Mouse (Mus musculus): ENCODE data around the gene Large1. TPM values are rescaled to one million over a fixed set of nuclear protein-coding genes. Genes with fewer than 3 reads are reported as not detected.
"Not testable (repeated sequence)": the region's sequence is repeated elsewhere in the genome, so short reads cannot be mapped to it uniquely, and the experiment has no call there.

Gene Large1
- polyA plus RNA-seq (2014; fragmentation: Nextera tagmentation; extraction: Ambion mirVana), result 10.0 and 10.9 TPM in 2 replicates

GRCm38 (mm10) chr8:73353108-73353793 is at the start of gene Large1:
TSS of gene Large1 (minus strand) at chr8:73353540.
- peaks cover 3 to 20% of the 10 kb centered on the region in 2 experiments; a peak in 3 of 4 replicates for H3K4me1 ChIP-seq (ENCODE audit: control insufficient read depth in 2 of 2, insufficient read depth in 2 of 2, low read length in 2 of 2)
- 0 out of 2 replicates have a peak, but pooled peaks cover 3% of the 10 kb centered on the region for H3K27me3 ChIP-seq (ENCODE audit: control insufficient read depth, insufficient read depth, low read length)
- peak within 1 kb of the TSS; percentile 87 for H3K9ac ChIP-seq (ENCODE audit: low read length)
- H3K27ac ChIP-seq (replicated peaks in 1 of 2; ENCODE audit: control insufficient read depth in 1 of 2, insufficient read depth in 1 of 2, low read depth in 2 of 2, low read length in 2 of 2), result peak within 1 kb of the TSS; percentile 92 to 93
- H3K4me2 ChIP-seq (ENCODE audit: low read length), result peak within 1 kb of the TSS; percentile 88
- WGBS, result under 1% methylated on average over 74 of the region's 84 CpGs
- H3K9me3 ChIP-seq (ENCODE audit: control insufficient read depth, low read length), result no peaks in the 10 kb centered on the region
- H3K4me3 ChIP-seq (ENCODE audit: control insufficient read depth in 1 of 2, insufficient read depth in 1 of 2, low read depth in 1 of 2, low read length in 2 of 2), result peak within 1 kb of the TSS; percentile 72 to 98
- no peaks in the 10 kb centered on the region for H3K36me3 ChIP-seq (ENCODE audit: control insufficient read depth, insufficient read depth, low read length)
- ATAC-seq (ENCODE audit: insufficient number of reproducible peaks, insufficient read depth, low FRiP score, low read depth), result peak; percentile 100

- Histone ChIP-seq H3K27me3 (ENCODE audit: control insufficient read depth, insufficient read depth, low read length) (no peaks in the 10 kb centered on the region), H3K36me3 (ENCODE audit: control insufficient read depth, insufficient read depth, low read length) (no peaks in the 10 kb centered on the region), H3K4me1 (ENCODE audit: control insufficient read depth in 2 of 2, insufficient read depth in 2 of 2, low read length in 2 of 2) (no peaks in the 10 kb centered on the region), H3K9ac (ENCODE audit: low read length) (no peak overlapping the region), H3K4me2 (ENCODE audit: low read length) (no peak overlapping the region), H3K27ac (replicated peaks in 1 of 2; ENCODE audit: control insufficient read depth in 1 of 2, insufficient read depth in 1 of 2, low read depth in 2 of 2, low read length in 2 of 2) (no peak overlapping the region), H3K4me3 (ENCODE audit: control insufficient read depth in 1 of 2, insufficient read depth in 1 of 2, low read depth in 1 of 2, low read length in 2 of 2) (no peak overlapping the region), H3K9me3 (ENCODE audit: control insufficient read depth, low read length) (no peaks in the 10 kb centered on the region)
- WGBS, result 29% methylated on average over 1 of the region's 1 CpGs
- no peak for ATAC-seq (ENCODE audit: insufficient number of reproducible peaks, insufficient read depth, low FRiP score, low read depth)
These were observed 47.0 kb upstream of the Large1 start for GRCm38 (mm10) chr8:73400343-73400742.

- 80% methylated on average over 6 of the region's 6 CpGs for WGBS
- not testable (repeated sequence) for H3K27ac ChIP-seq (replicated peaks in 1 of 2; ENCODE audit: control insufficient read depth in 1 of 2, insufficient read depth in 1 of 2, low read depth in 2 of 2, low read length in 2 of 2); H3K4me3 ChIP-seq (ENCODE audit: control insufficient read depth in 1 of 2, insufficient read depth in 1 of 2, low read depth in 1 of 2, low read length in 2 of 2); ATAC-seq (ENCODE audit: insufficient number of reproducible peaks, insufficient read depth, low FRiP score, low read depth); H3K36me3 ChIP-seq (ENCODE audit: control insufficient read depth, insufficient read depth, low read length); H3K9ac ChIP-seq (ENCODE audit: low read length); H3K27me3 ChIP-seq (ENCODE audit: control insufficient read depth, insufficient read depth, low read length); H3K4me1 ChIP-seq (ENCODE audit: control insufficient read depth in 2 of 2, insufficient read depth in 2 of 2, low read length in 2 of 2); H3K4me2 ChIP-seq (ENCODE audit: low read length); H3K9me3 ChIP-seq (ENCODE audit: control insufficient read depth, low read length)
These were observed 19.7 kb upstream of the Large1 start for GRCm38 (mm10) chr8:73373001-73373400.

- 19% methylated on average over 2 of the region's 2 CpGs for WGBS
- Histone ChIP-seq H3K36me3 (ENCODE audit: control insufficient read depth, insufficient read depth, low read length) (no peaks in the 10 kb centered on the region), H3K4me1 (ENCODE audit: control insufficient read depth in 2 of 2, insufficient read depth in 2 of 2, low read length in 2 of 2) (peaks cover 3 to 16% of the 10 kb centered on the region in 2 experiments; a peak in 3 of 4 replicates)
These were observed 2.6 kb upstream of the Large1 start for GRCm38 (mm10) chr8:73355979-73356378.

GRCm38 (mm10) chr8:73354201-73354881 is 1.0 kb upstream of the Large1 start:
- no peaks in the 10 kb centered on the region for H3K36me3 ChIP-seq (ENCODE audit: control insufficient read depth, insufficient read depth, low read length)
- 0 out of 2 replicates have a peak, but pooled peaks cover 3% of the 10 kb centered on the region for H3K27me3 ChIP-seq (ENCODE audit: control insufficient read depth, insufficient read depth, low read length)
- H3K4me1 ChIP-seq (ENCODE audit: control insufficient read depth in 2 of 2, insufficient read depth in 2 of 2, low read length in 2 of 2), result peaks cover 3 to 20% of the 10 kb centered on the region in 2 experiments; a peak in 3 of 4 replicates
- peak overlapping the region; percentile 75 for H3K9ac ChIP-seq (ENCODE audit: low read length)
- peak overlapping the region; percentile 69 to 81; a peak in 3 of 4 replicates for H3K27ac ChIP-seq (replicated peaks in 1 of 2; ENCODE audit: control insufficient read depth in 1 of 2, insufficient read depth in 1 of 2, low read depth in 2 of 2, low read length in 2 of 2)
- no peaks in the 10 kb centered on the region for H3K9me3 ChIP-seq (ENCODE audit: control insufficient read depth, low read length)
- H3K4me2 ChIP-seq (ENCODE audit: low read length), result peak overlapping the region; percentile 88
- no peak for ATAC-seq (ENCODE audit: insufficient number of reproducible peaks, insufficient read depth, low FRiP score, low read depth)
- under 1% methylated on average over 25 of the region's 25 CpGs for WGBS
- peak overlapping the region; percentile 72 to 80 for H3K4me3 ChIP-seq (ENCODE audit: control insufficient read depth in 1 of 2, insufficient read depth in 1 of 2, low read depth in 1 of 2, low read length in 2 of 2)

More at GRCm38 (mm10) chr8:73355979-73356378, 2.6 kb upstream of the Large1 start:
- 0 out of 2 replicates have a peak, but pooled peaks cover 3% of the 10 kb centered on the region for H3K27me3 ChIP-seq (ENCODE audit: control insufficient read depth, insufficient read depth, low read length)
- H3K9me3 ChIP-seq (ENCODE audit: control insufficient read depth, low read length), result no peaks in the 10 kb centered on the region
- no peak overlapping the region for H3K4me2 ChIP-seq (ENCODE audit: low read length)
- no peak for ATAC-seq (ENCODE audit: insufficient number of reproducible peaks, insufficient read depth, low FRiP score, low read depth)
- no peak overlapping the region for H3K9ac ChIP-seq (ENCODE audit: low read length)
- H3K27ac ChIP-seq (replicated peaks in 1 of 2; ENCODE audit: control insufficient read depth in 1 of 2, insufficient read depth in 1 of 2, low read depth in 2 of 2, low read length in 2 of 2), result no peak overlapping the region
- no peak overlapping the region for H3K4me3 ChIP-seq (ENCODE audit: control insufficient read depth in 1 of 2, insufficient read depth in 1 of 2, low read depth in 1 of 2, low read length in 2 of 2)

- peak; percentile 38 for ATAC-seq (ENCODE audit: insufficient number of reproducible peaks, insufficient read depth, low FRiP score, low read depth)
- 0% methylated on average over 16 of the region's 16 CpGs for WGBS
These were observed 447 bp upstream of the Large1 start for GRCm38 (mm10) chr8:73353794-73354179.

GRCm38 (mm10) chr8:73352301-73353107 is 836 bp downstream of the Large1 start:
- H3K27me3 ChIP-seq (ENCODE audit: control insufficient read depth, insufficient read depth, low read length), result 0 out of 2 replicates have a peak, but pooled peaks cover 3% of the 10 kb centered on the region
- H3K4me3 ChIP-seq (ENCODE audit: control insufficient read depth in 1 of 2, insufficient read depth in 1 of 2, low read depth in 1 of 2, low read length in 2 of 2), result peak overlapping the region; percentile 72 to 98
- H3K36me3 ChIP-seq (ENCODE audit: control insufficient read depth, insufficient read depth, low read length), result no peaks in the 10 kb centered on the region
- peak; percentile 40; the same call in 1 of the 2 replicates for ATAC-seq (ENCODE audit: insufficient number of reproducible peaks, insufficient read depth, low FRiP score, low read depth)
- under 1% methylated on average over 55 of the region's 56 CpGs for WGBS
- peak overlapping the region; percentile 87 for H3K9ac ChIP-seq (ENCODE audit: low read length)
- peaks cover 3 to 20% of the 10 kb centered on the region in 2 experiments; a peak in 3 of 4 replicates for H3K4me1 ChIP-seq (ENCODE audit: control insufficient read depth in 2 of 2, insufficient read depth in 2 of 2, low read length in 2 of 2)
- no peaks in the 10 kb centered on the region for H3K9me3 ChIP-seq (ENCODE audit: control insufficient read depth, low read length)
- H3K27ac ChIP-seq (replicated peaks in 1 of 2; ENCODE audit: control insufficient read depth in 1 of 2, insufficient read depth in 1 of 2, low read depth in 2 of 2, low read length in 2 of 2), result peak overlapping the region; percentile 35 to 93; a peak in 2 of 4 replicates
- H3K4me2 ChIP-seq (ENCODE audit: low read length), result peak overlapping the region; percentile 82

More at GRCm38 (mm10) chr8:73353794-73354179, 447 bp upstream of the Large1 start:
- Histone ChIP-seq H3K9me3 (ENCODE audit: control insufficient read depth, low read length) (no peaks in the 10 kb centered on the region), H3K9ac (ENCODE audit: low read length) (peak overlapping the region; percentile 75), H3K4me2 (ENCODE audit: low read length) (peak overlapping the region; percentile 88), H3K27me3 (ENCODE audit: control insufficient read depth, insufficient read depth, low read length) (0 out of 2 replicates have a peak, but pooled peaks cover 3% of the 10 kb centered on the region), H3K27ac (replicated peaks in 1 of 2; ENCODE audit: control insufficient read depth in 1 of 2, insufficient read depth in 1 of 2, low read depth in 2 of 2, low read length in 2 of 2) (peak overlapping the region; percentile 69 to 81), H3K36me3 (ENCODE audit: control insufficient read depth, insufficient read depth, low read length) (no peaks in the 10 kb centered on the region), H3K4me3 (ENCODE audit: control insufficient read depth in 1 of 2, insufficient read depth in 1 of 2, low read depth in 1 of 2, low read length in 2 of 2) (peak overlapping the region; percentile 72 to 80), H3K4me1 (ENCODE audit: control insufficient read depth in 2 of 2, insufficient read depth in 2 of 2, low read length in 2 of 2) (peaks cover 3 to 20% of the 10 kb centered on the region in 2 experiments; a peak in 3 of 4 replicates)
